Mouse (Mus musculus): ENCODE measurements around the gene Gm5728. TPM values are rescaled to one million over a fixed set of nuclear protein-coding genes. Genes with fewer than 3 reads are reported as not detected.
"Not testable (repeated sequence)": the region's sequence is repeated elsewhere in the genome, so short reads cannot be mapped to it uniquely, and the experiment has no call there.

Gm5728 gene
- not detected in 2 replicates for polyA plus RNA-seq (2012; rRNA removed)

- not testable (repeated sequence) for DNase-seq (ENCODE audit: low read depth)
Measured at GRCm38 (mm10) chr7:20375310-20375709, at the start of gene Gm5728. Gm5728 (minus strand) TSS chr7:20375410.

- not testable (repeated sequence) for DNase-seq (ENCODE audit: low read depth)
Measured at GRCm38 (mm10) chr7:20417642-20418041, 42.4 kb upstream of the Gm5728 start, which contains the start of gene Vmn1r100. Vmn1r100 (plus strand) TSS chr7:20417942.

- DNase-seq (ENCODE audit: low read depth): not testable (repeated sequence)
Measured at GRCm38 (mm10) chr7:20333965-20334364, 41.2 kb downstream of the Gm5728 start, which contains the start of gene Gm4133. Gm4133 (minus strand) TSS chr7:20334065.

Other genes with a start within 250 kb of the Gm5728 start
- not detected in 2 replicates for gene Vmn1r93, start 236.3 kb downstream of the Gm5728 start, polyA plus RNA-seq (2012; rRNA removed)
- not detected in 2 replicates for gene Vmn1r94, start 207.0 kb downstream of the Gm5728 start, polyA plus RNA-seq (2012; rRNA removed)
- not detected in 2 replicates for gene Vmn1r95, start 181.7 kb downstream of the Gm5728 start, polyA plus RNA-seq (2012; rRNA removed)
- gene Gm6164, start 169.8 kb downstream of the Gm5728 start, polyA plus RNA-seq (2012; rRNA removed): not detected in 2 replicates
- gene Gm4498, start 141.6 kb downstream of the Gm5728 start, polyA plus RNA-seq (2012; rRNA removed): not detected in 2 replicates
- gene Gm5890, start 112.6 kb downstream of the Gm5728 start, polyA plus RNA-seq (2012; rRNA removed): not detected in 2 replicates
- not detected in 2 replicates for gene Gm4133, start 41.3 kb downstream of the Gm5728 start, polyA plus RNA-seq (2012; rRNA removed)
- gene Vmn1r100, start 42.5 kb upstream of the Gm5728 start, polyA plus RNA-seq (2012; rRNA removed): not detected in 2 replicates
- not detected in 2 replicates for gene Vmn1r101, start 67.2 kb upstream of the Gm5728 start, polyA plus RNA-seq (2012; rRNA removed)
- not detected in 2 replicates for gene Gm10670, start 99.5 kb upstream of the Gm5728 start, polyA plus RNA-seq (2012; rRNA removed)
- not detected in 2 replicates for gene Vmn1r103, start 135.1 kb upstream of the Gm5728 start, polyA plus RNA-seq (2012; rRNA removed)
- not detected in 2 replicates for gene Vmn1r104, start 158.4 kb upstream of the Gm5728 start, polyA plus RNA-seq (2012; rRNA removed)
- not detected in 2 replicates for gene Gm5726, start 170.3 kb upstream of the Gm5728 start, polyA plus RNA-seq (2012; rRNA removed)
- not detected in 2 replicates for gene Gm4141, start 200.8 kb upstream of the Gm5728 start, polyA plus RNA-seq (2012; rRNA removed)
- not detected in 2 replicates for gene Gm4513, start 223.6 kb upstream of the Gm5728 start, polyA plus RNA-seq (2012; rRNA removed)